Mouse (Mus musculus) layer of hippocampus, postnatal 36 days (tissue): ENCODE results near the gene 2310011J03Rik. TPM values are rescaled to one million over a fixed set of nuclear protein-coding genes. Genes with fewer than 3 reads are reported as not detected.

Source experiments
- DNase-seq, 2 experiments: peaks; one replicate each; pipeline ENCODE4 v3.0.0; 2022
- total RNA-seq, 2 experiments: library from RNA; stranded (reverse); gene quantifications; 2 replicates each; pipeline ENCODE4 v1.2.3; 2021

The 2310011J03Rik gene
- total RNA-seq, 2 experiments from 2014 or later: 22.4 to 23.0 TPM

DNA sequence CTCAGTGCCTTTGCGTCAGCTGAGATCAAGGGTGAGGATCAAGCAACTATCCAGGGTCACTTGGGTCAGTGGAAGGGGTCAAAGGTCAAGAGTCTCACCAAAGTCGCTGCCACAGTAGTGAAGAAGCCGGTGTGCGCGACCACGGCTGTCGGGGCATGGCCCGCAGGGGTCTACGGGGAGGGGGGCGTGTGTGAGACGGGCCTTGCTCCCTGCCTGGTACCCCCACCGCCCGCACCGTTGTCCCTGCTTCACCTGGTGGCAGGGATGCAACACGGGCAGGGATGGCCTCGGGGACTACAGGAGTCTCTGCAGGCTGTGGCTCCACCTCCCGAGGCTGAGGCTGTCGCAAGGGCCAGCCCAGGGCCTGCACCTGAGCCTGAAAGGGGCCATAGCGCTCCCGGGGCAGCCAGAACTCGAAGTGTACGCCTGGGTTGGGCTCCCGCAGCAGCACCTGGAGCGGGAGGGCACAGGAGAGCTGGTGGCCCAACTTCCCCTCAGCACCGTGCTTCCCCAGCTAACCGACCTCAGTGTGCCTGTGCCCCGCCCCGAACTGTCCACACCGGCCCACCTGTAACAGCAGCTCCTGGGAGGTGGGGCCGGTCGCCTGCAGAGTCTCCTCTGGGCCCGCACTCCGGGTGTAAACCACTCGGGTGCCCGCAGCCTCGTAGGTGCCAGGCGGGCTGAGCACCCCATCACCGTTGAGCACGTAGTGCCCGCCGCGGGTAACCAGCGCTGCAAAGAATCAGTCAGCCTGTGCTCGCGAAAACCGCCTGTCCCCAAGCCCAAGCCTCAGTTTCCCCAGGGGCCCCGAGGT lies 21.4 kb upstream of the 2310011J03Rik start:
- DNase-seq: no peak

DNA sequence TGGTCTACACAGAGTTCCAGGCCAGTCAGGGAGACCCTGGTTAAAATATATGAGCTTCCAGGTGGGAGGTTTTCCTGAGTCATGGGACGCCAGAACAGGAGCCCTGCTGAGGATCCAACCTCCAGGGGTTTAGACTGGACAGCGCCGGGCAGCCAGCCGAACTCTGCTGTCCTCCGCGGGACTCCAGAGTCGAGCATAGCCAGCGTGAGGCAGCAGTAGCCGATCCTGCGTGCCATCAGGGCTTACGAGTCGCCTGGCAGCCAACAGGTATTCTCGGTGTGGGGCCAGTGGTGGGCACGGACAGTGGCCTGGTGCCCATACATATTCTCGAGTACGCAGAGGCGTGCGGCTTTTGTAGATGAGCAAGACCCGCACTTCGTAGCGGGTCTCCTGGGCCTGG lies 20.7 kb upstream of the 2310011J03Rik start:
- DNase-seq: no peak

DNA sequence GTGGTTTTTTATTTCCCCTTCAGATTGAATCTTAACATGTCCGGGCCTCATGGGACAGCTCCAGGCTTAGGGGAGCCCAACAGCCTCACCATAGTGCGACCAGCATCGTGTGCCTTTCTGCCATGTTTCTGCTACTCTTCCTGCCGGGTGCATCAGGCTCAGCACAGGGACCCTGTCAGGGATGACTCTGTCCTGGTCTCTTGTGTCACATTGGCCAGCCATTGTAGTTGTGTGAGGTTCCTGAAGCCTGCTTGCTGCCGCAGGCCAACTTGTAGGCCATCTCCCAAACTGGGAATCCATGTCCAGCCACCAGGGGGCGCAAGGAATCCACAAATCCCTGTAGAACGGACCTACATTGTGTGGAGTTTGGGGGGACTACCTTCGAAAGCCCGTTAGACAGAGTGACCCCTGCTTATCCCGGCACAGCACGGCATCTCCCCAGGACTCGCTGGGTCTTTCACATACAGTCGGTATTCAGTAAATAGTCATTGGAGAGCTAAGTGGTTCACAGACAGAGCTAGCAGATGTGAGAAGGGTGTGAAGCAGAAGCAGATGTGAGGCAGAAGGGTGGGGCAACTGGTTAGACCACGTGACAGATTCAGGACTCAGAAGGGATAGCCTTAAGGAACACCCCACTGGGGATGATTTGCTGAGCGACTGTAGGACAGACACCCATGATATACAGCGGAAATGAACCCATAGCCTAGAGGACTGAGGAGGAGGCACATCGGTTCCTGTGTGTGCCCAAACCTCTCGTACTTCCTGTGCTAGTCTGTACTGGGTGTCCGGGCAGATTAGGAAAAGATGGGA lies 19.8 kb upstream of the 2310011J03Rik start:
- peak; percentile 76 to 84 for DNase-seq

DNA sequence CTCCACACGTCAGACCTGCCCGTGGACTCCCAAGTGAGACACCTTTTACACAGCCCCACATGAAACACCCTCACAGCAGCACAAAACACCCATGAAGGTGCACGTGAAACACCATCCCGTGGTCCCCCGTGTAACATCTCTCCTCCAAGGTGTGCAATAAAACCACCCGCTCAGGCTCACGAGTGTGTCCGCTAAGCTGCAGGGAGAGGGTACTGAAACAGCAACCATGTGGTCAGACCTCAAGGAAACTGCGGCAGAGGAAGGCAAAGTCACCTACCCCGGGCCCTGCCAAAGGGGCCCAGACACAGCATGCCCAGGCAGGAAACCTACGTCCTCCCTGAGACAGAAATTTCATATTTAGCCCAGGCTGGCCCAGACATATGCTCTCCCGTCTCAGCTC lies 15.9 kb upstream of the 2310011J03Rik start:
- DNase-seq: no peak

DNA sequence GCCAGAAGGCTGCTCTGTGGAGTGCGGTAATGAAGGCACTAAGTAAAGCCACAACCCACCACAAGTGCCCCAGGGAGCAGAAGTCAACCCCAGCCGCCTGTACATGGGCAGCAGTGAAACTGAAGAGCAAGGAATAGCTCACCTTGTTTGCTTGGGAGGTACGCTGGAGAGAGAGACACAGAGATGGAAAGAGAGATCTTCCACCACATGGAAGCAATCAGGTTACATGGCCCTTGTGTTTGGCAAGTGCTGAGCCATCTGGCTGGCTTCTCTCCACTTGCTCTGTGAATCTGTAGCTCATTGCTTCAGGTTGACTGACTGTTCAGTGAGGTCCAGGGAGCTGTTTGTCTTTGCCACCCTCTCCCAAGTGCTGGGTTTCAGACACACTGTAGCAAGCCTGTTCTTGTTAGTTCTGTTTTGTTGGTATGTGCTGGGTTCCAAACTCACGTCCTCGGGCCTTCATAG lies 12.2 kb upstream of the 2310011J03Rik start:
- no peak for DNase-seq

DNA sequence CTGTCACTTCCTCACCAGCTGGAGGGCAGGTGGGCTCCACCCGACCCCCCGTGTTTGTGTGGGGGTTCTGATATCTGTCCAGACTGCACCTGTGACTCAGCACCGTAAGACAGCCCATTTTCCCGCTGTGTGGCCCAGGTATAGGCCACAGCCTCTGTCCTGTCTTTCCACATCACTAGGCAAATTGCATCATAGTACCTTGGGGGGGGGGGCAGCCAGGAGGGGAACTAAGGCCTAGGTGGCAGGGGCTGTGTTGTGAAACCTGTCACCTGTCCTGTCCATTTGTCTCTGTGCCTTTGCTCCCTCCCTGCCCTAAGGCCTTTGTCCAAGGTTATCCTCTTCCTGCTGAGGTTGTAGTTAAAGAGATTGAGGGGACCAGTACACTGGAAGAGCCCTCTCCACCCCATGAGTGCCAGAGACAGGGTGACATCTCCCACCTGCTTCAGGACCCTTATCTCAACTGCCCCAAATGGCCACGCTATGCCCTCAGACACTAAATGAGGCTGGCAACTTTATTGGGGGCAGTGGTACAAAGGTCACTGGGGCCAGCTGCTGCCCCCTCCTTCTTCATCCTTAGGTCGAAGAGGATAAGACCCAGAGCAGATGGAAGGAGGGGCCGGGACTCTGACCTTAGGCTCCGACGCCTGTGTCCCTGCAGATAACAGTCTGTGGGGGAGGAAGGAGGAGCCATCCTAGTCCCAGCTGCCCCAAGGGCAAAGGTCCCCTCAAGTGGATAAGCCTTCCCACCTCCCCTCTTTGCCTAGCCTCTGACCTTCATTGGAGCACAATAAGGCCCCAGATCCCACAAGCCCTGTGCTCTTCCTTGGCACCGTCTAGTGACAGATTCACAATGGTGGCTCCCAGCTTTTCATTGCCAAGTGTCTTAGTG lies 11.5 kb upstream of the 2310011J03Rik start:
- no peak for DNase-seq

DNA sequence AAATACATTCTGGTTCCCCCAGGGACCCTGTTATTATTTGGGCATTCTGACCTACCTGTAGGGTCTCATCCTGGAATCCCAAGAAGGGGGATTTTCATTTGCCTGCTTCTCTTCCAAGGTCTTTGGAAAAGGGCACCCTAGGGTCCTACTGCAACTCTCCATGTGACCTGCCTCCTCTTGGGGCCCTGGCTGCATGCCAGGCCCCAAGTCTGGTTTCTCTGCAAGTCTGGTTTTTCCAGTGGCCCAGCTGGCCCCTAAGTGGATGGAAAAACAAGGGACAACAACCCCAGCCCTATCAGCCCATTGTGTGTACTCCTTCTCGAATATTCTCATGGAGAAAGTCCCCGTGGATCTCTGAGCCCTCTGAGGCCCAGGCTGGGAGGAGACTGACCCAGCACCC lies 10.6 kb upstream of the 2310011J03Rik start:
- no peak for DNase-seq

DNA sequence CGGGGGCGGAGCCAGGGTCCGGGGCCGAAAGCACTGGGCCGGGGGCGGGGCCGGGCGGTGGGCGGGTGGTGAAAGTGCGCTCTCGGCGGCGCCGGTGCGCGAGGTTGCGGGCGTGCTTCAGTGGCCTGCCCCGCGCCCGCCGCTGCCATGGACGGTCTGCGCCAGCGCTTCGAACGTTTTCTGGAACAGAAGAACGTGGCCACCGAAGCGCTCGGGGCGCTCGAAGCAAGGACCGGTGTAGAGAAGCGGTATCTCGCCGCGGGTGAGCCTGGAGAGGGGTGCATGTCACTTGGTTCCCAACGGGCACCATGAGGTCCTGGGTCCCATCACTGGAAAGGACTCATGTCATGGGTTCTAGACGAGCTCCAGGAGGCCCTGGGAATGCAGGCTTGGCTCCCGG lies 9.7 kb upstream of the 2310011J03Rik start:
- no peak for DNase-seq

DNA sequence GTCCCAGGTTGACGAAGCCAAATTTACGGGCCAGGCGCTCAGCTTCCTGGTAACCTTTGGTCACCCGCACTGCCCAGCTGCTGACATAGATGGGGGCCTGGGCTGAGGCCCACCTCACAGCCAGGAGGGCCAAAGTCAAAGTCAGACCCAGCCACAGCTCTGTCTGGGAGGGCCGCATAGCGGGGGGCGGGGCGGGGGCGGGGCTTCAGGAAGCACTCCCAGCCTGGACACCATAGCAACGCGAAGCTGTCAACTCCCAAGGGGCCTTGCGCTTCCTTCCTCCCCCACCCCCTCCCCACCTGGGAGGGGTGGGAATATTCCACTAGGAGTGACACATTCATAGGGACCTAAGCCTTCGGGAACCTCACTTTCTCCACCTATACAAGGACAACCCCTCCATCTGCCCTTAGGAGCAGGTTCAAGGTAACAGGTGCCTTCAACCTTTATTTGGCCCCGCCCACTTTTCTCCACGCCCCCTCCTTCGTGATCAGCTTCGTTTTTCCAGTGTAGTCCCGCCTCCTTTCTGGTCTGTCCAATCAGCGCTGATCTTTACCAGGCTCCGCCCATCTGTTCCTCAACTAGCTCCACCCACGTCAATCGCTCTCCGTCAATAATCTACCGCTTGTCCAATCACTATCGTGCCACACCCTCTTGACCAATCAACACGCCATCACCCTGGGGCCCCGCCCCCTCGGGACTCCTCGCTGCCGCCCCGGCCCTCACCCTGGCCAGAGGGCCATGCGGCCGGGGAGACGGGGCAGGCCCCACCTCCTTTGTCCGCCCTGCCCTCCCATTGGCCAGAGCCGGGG lies 9.1 kb upstream of the 2310011J03Rik start, which contains the start of the genes Pcsk4 and Reep6:
TSS of gene Pcsk4 (minus strand) at position 226 of the 809 bp plus-strand sequence.
TSS of gene Reep6 (plus strand) at position 681 of the 809 bp plus-strand sequence.
- DNase-seq: peak; percentile 93 to 94

DNA sequence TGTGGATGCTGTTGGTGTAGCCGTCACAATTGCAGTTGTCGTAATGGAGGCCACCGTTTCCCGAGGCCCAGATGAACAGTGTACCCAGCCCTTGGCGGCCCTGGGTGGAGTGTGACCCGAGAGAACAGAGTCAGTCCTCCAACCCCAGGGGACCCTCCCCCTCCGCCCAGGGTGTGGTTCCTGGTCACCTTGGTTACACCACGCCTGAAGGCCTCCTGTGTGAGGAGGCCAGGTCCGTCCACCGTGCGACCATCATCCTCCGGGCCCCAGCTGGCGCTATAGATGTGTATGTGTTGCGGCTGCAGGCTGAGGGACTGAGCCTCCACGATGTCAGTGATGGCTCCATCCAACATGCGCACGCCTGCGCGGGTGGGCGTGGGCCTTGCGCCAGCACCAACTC lies 4.7 kb upstream of the 2310011J03Rik start:
- no peak for DNase-seq

DNA sequence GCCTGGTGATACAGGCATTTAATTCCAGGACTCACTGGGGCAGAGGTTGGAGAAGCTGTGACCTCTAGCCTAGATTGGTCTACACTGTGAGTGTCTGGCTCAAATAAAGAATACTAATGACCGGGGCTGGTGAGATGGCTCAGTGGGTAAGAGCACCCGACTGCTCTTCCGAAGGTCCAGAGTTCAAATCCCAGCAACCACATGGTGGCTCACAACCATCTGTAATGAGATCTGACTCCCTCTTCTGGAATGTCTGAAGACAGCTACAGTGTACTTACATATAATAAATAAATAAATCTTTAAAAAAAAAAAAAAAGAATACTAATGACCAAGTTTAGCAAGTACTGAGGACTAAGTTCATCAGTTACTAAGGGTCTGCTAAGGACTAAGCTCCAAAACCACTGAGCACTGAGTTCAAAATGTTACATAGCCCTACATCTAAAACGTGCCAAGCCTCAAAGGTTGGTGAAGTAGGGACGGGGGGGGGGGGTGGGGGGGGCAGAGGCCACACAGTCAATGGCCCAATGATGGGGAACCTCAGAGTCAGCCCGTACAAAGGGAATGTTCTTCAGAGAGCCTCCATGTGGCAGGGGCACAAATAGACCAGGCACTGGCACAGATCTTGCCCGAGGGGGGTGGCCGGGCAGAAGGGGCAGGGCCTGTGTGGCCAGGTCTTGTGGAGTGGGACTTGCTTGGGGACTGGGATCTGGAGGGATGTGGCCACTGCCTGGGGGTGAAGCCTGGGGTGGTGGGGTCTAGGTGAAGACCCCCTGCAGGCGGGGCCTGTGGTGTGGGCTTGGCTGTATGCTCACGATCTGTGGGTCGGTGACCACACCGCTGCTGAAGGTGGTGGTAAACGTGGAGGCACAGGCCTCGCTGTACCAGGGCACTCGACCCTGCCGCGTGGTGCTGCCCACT lies 4.0 kb upstream of the 2310011J03Rik start:
- no peak for DNase-seq

DNA sequence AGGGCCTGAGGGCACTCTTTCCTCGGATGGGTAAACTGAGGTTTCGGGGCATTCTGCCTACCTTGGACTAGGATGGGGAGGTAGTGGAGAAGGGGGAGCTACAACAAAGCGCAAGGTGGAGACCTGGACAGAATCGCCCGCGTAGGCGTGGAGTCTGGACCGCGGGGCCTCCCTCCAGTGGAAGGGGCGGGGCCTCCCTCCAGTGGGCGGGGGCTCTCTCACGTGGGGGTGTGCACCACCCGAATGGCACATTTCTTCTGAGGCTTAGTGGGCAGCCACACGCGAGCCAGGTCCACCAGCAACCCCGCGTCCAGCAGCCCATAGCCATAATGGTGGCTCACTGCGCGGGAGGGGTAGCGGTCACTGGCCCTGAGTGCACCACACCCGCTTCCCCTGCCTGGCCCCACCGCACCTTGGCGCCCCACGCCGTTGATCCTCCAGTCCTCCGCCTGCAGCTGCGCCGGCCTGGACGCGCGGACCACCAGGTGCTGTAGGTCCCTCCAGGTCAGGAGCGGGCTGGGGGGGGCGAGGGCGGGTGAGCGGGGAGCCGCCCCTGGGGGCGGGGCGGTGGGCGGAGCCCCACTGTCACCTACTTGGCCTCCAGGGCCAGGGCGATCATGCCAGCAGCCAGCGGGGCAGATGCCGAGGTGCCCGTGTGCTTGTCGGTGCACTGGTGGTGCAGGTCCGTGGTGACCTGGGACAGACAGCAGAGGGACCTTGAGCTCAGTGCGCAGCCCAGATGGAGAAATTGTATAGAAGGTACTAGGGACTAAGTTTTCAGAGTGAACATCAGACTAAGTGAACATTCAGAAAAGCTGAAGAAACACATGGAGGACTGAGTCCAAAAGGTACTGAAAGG lies 3.2 kb upstream of the 2310011J03Rik start:
- no peak for DNase-seq

DNA sequence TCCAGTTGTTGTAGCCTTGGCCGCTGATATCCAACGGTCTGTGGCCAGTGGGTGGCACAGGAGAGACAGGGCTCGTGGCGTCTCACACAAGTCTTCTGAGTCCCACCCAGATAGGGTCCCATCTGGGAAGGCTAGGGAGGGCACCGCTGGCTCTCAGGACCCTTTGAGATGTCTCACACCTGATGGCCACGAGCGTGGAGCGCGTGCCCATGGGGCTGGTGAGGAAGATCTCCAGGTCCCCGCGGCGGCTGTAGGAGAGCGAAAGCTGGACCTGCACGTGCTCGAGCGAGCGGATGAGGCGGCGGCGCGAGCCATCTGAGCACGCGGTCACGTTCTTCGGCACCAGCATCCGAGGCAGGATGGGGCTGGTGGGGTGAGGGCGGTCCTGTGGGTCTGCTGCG lies 2.5 kb upstream of the 2310011J03Rik start:
- DNase-seq: no peak

DNA sequence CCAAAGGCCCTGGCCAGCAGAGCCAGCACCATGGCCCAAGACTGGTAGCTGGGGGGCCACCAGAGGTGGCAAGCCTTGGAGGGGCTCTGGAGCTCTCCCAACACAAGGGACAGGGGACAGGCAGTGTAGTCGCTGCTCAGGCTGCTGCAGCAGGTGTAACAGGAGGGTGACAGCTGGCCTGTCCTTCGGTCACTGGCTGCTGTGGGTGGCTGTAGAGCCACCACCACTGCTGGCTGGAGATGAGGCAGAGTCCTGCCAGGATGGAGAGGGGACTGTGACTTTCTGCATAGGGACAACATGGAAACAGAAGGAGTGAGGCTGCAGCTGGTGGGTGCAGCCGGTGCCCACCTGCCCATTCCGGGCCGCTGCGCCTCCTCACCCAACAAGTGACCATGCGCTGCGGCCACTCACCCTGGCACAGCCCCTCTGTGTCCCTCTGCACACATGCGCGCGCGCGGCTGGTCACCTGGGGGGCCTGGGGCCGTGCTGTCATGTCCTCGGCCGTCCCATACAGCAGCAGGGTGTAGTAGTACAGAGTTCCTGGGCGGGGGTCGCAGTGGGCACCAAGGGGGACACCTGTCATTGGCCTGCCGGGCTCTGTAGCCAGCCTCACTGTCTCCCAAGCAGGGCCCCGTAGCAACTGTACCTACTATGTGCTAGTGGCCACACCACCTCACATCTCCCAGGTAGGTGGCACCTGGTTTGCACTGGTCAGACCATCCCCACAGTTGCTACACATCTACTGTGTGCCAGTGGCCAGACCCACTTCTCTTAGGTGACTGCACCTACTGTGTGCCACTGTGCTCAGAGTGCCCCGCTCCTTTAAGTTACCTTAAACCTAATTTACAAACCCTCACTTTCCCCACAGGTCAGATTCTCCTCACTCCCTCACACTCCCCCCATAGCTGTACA lies 1.6 kb upstream of the 2310011J03Rik start:
- DNase-seq: no peak

DNA sequence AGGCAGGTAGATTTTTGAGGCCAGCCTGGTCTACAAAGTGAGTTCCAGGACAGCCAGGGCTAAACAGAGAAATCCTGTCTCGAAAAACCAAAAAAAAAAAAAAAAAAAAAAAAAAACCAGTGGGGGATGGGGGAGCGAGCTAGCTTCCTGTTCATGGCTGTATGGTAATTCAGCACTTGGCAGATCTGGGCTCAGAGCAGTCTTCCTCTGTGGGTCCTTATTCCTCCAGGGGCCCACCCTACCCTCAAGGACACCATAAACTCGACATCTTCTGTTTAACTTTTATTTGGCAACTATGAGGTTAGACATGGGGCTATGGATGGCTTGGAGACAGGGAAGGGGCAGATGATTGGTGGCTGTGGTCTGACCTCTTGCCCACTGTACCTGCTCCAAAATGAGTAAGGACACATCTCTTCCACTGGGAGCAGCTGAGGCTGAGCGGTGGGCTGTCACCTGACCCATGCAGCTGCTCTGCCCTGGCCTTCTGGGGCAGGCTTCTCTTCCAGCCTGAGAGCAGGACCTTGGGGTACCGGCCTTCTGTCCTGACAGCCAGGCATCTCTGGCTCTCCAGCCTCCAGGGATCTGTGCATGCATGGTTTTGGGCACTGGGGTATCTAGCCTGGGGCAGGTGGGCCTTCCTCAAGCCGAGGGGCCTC lies 805 bp upstream of the 2310011J03Rik start:
- DNase-seq: no peak

DNA sequence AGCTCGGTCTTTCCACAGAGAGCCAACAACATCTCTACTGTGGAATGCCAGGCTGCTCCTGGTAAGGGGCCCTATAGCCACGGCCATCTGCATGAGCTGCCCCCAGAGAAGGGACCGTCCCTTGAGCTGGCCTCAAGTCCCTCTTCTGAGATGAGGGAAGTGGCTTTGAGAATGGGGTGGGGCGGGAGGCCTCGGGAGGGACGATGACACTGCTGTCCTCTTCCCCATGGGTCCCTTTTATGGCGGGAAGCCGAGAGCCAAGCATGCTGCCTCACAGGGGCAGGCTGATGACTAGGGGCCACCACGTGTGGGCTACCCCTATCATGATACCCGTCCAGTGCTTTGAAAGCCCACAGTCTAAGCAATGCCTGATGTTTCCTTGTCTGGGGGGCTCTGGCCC lies 3.3 kb downstream of the 2310011J03Rik start:
- DNase-seq: no peak

DNA sequence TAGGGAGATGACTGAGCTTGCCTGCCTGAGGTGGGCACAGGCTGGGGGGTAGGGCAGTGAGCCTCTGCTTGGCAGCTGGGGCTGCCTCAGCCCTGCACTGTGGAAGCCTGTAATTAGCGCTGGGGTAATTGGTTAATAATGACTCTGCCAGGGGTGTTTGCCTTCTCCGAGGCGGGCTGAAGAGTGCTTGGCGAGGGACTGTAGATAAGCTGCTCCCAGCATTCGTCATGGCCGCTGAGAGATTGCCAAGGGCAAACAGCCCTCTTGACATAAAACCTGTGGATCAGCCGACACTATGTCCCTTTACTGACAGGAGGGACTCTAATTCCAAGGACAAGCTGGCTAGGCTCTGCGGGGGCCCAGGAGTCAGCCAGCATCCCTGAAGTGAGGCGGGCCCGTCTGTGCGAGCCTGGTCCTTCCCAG lies 4.0 kb downstream of the 2310011J03Rik start:
- peak in 1 of 2 experiments; percentile 21 for DNase-seq

DNA sequence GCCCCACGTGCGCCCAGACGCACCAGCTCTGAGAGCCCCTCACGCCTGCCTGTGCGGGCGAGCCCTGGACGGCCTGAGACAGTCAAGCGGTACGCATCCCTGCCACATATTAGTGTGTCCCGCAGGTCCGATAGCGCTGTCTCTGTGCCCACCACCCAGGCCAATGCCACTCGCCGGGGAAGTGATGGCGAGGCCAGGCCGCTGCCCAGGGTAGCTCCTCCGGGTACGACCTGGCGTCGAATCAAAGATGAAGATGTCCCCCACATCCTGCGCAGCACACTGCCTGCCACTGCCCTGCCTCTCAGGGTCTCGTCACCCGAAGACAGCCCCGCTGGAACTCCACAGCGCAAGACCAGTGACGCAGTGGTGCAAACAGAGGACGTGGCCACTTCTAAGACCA lies 5.0 kb downstream of the 2310011J03Rik start:
- peak in 1 of 2 experiments; percentile 12 for DNase-seq
